Mouse (Mus musculus) lung, postnatal 0 days (tissue): ENCODE measurements around the gene Slfn3.
"Not testable (repeated sequence)": the region's sequence is repeated elsewhere in the genome, so short reads cannot be mapped to it uniquely, and the experiment has no call there.

Experiments
- CTCF ChIP-seq: IDR thresholded peaks from 2 replicates; pipeline ENCODE4 v1.5.1; 2016; ENCODE audit warnings: antibody characterized with exemption, mild to moderate bottlenecking
- EP300 ChIP-seq: IDR thresholded peaks from 2 replicates; pipeline ENCODE4 v1.6.1; 2016; ENCODE audit warnings: antibody characterized with exemption, mild to moderate bottlenecking, control low read depth

- not testable (repeated sequence) for TF ChIP-seq CTCF, EP300
Measured at GRCm38 (mm10) chr11:83233621-83234020, 42.5 kb downstream of the Slfn3 start.
